7 mouse cellular contexts compared by ENCODE assay signal in the genomic region with DNA sequence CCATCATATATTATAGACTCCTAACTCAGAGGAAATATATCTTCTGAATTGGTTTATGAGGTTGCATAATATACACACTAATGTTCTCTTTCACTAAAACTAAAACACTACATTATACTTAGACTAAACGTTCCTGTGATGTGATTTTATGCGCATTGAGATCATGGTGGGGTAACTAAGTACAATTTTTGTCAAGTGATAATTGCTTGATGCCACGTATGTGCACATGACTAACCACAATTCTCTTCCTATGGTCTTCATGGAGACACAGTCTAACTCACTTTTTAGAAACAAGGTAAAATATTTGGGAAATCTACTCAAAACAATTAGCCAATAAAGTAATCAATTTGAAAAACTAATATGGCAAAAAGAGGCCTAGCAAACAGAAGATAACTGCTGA. TPM values are rescaled to one million over a fixed set of nuclear protein-coding genes. Genes with fewer than 3 reads are reported as not detected.
DNase-seq lines count a peak whose midpoint lies in the region; ATAC-seq and TF ChIP-seq lines count a peak whose summit lies in the region.

No protein-coding gene starts in this region.

- H3K9ac ChIP-seq in lung, postnatal 0 days (replicated peaks; ENCODE audit: low read depth) = peak overlapping the region; percentile 99; the same call in 1 of the 2 replicates
- H3K9ac ChIP-seq in forebrain, embryonic 13.5 days = peak overlapping the region; percentile 99
- H3K9ac ChIP-seq in liver, embryonic 12.5 days = peak overlapping the region; percentile 90
- H3K9ac ChIP-seq in stomach, postnatal 0 days (ENCODE audit: low read length) = peak overlapping the region; percentile 98

- TF ChIP-seq EP300 in lung, postnatal 0 days (IDR thresholded peaks at IDR 0.05) = no peak
- TF ChIP-seq EP300 in stomach, postnatal 0 days (optimal IDR thresholded peaks at IDR 0.05) = no peak

- TF ChIP-seq CTCF in lung, postnatal 0 days (IDR thresholded peaks at IDR 0.05) = no peak
- no peak for TF ChIP-seq CTCF in stomach, postnatal 0 days (IDR thresholded peaks at IDR 0.05; ENCODE audit: low read depth)

- H3K27me3 ChIP-seq in lung, postnatal 0 days (replicated peaks; ENCODE audit: insufficient read depth, low read length) = no peaks in the 10 kb centered on the region
- no peaks in the 10 kb centered on the region for H3K27me3 ChIP-seq in forebrain, embryonic 13.5 days
- H3K27me3 ChIP-seq in liver, embryonic 12.5 days (replicated peaks) = no peaks in the 10 kb centered on the region
- no peaks in the 10 kb centered on the region for H3K27me3 ChIP-seq in stomach, postnatal 0 days (ENCODE audit: control insufficient read depth, insufficient read depth, low read length)

- H3K4me1 ChIP-seq in lung, postnatal 0 days (ENCODE audit: insufficient read depth, low read depth, low read length) = no peaks in the 10 kb centered on the region; the same call in 1 of the 2 replicates
- peaks cover 32% of the 10 kb centered on the region for H3K4me1 ChIP-seq in forebrain, embryonic 13.5 days
- H3K4me1 ChIP-seq in liver, embryonic 12.5 days = peaks cover 5% of the 10 kb centered on the region
- no peaks in the 10 kb centered on the region for H3K4me1 ChIP-seq in stomach, postnatal 0 days (replicated peaks; ENCODE audit: control insufficient read depth, insufficient read depth)

- H3K4me3 ChIP-seq in lung, postnatal 0 days (ENCODE audit: low read depth, low read length) = peak overlapping the region; percentile 96
- peak overlapping the region; percentile 89 for H3K4me3 ChIP-seq in forebrain, embryonic 13.5 days
- peak overlapping the region; percentile 84 for H3K4me3 ChIP-seq in liver, embryonic 12.5 days
- peak overlapping the region; percentile 89 for H3K4me3 ChIP-seq in stomach, postnatal 0 days (ENCODE audit: low read depth, low read length)

- peak overlapping the region; percentile 61 for H3K4me2 ChIP-seq in lung, postnatal 0 days (replicated peaks; ENCODE audit: low read depth, low read length)
- peak overlapping the region; percentile 81 for H3K4me2 ChIP-seq in forebrain, embryonic 13.5 days
- peak overlapping the region; percentile 69 for H3K4me2 ChIP-seq in liver, embryonic 12.5 days
- H3K4me2 ChIP-seq in stomach, postnatal 0 days (replicated peaks; ENCODE audit: low read depth) = peak overlapping the region; percentile 60

- WGBS in lung, postnatal 0 days = 50% methylated on average over 3 of the region's 3 CpGs
- 66% methylated on average over 3 of the region's 3 CpGs for WGBS in forebrain, embryonic 13.5 days
- WGBS in liver, embryonic 12.5 days (ENCODE audit: insufficient replicate concordance) = 56% methylated on average over 3 of the region's 3 CpGs
- WGBS in stomach, postnatal 0 days = 46% methylated on average over 3 of the region's 3 CpGs

- no peak overlapping the region; the same call in 1 of the 2 replicates for H3K27ac ChIP-seq in lung, postnatal 0 days (ENCODE audit: low read length)
- no peak overlapping the region for H3K27ac ChIP-seq in forebrain, embryonic 13.5 days
- no peak overlapping the region for H3K27ac ChIP-seq in liver, embryonic 12.5 days
- peak overlapping the region; percentile 96; the same call in 1 of the 2 replicates for H3K27ac ChIP-seq in stomach, postnatal 0 days (replicated peaks)

- DNase-seq in lung, postnatal 0 days (ENCODE audit: low spot score) = no peak
- no peak for DNase-seq in lung, postnatal 10 days
- DNase-seq in stomach, postnatal 0 days (ENCODE audit: low spot score) = no peak
- no peak for DNase-seq in thymus, postnatal 36 days

- no peaks in the 10 kb centered on the region for H3K36me3 ChIP-seq in lung, postnatal 0 days (ENCODE audit: insufficient read depth, low read length)
- H3K36me3 ChIP-seq in forebrain, embryonic 13.5 days (ENCODE audit: poor library complexity, severe bottlenecking) = peaks cover 7% of the 10 kb centered on the region; the same call in 1 of the 2 replicates
- peaks cover 10% of the 10 kb centered on the region for H3K36me3 ChIP-seq in liver, embryonic 12.5 days
- H3K36me3 ChIP-seq in stomach, postnatal 0 days (ENCODE audit: control insufficient read depth, insufficient read depth, low read length) = no peaks in the 10 kb centered on the region

- ATAC-seq in lung, postnatal 0 days = no peak
- ATAC-seq in forebrain, embryonic 13.5 days = no peak
- no peak for ATAC-seq in liver, embryonic 12.5 days
- no peak for ATAC-seq in stomach, postnatal 0 days (ENCODE audit: low FRiP score, low TSS enrichment)
- no peak for ATAC-seq in activated CD4-positive, CD25-positive, alpha-beta regulatory T cell, adult 4 months

- H3K9me3 ChIP-seq in lung, postnatal 0 days (ENCODE audit: low read length) = no peaks in the 10 kb centered on the region
- H3K9me3 ChIP-seq in forebrain, embryonic 13.5 days (replicated peaks) = no peaks in the 10 kb centered on the region
- H3K9me3 ChIP-seq in liver, embryonic 12.5 days (replicated peaks) = no peaks in the 10 kb centered on the region
- no peaks in the 10 kb centered on the region for H3K9me3 ChIP-seq in stomach, postnatal 0 days (ENCODE audit: control insufficient read depth, low read length)

RNA-seq across cellular contexts. Expression of gene Sem1, which starts 1.2 kb away (rescaled TPM):
- polyA plus RNA-seq in lung, postnatal 0 days (2015; fragmentation: Nextera tagmentation; extraction: Ambion mirVana) = 248 and 252 TPM in 2 replicates
- polyA plus RNA-seq in forebrain, embryonic 13.5 days (2015; fragmentation: Nextera tagmentation; extraction: Ambion mirVana) = 265 and 298 TPM in 2 replicates
- polyA plus RNA-seq in liver, embryonic 12.5 days (2016; fragmentation: Nextera tagmentation; extraction: Ambion mirVana) = 143 and 152 TPM in 2 replicates
- polyA plus RNA-seq in stomach, postnatal 0 days (2015; fragmentation: Nextera tagmentation; extraction: Ambion mirVana) = 231 and 250 TPM in 2 replicates
- polyA plus RNA-seq in activated CD4-positive, CD25-positive, alpha-beta regulatory T cell, adult 4 months (2017; shearing (Covaris generic)) = 100 to 1,000 TPM; 132 to 202 TPM
